Mouse (Mus musculus) thymus, adult 2 months (tissue): ENCODE measurements around the gene Bend3.

Experiments used
- CTCF ChIP-seq: fragments of 200-500 bp; IDR thresholded peaks from 2 replicates; pipeline ENCODE4 v1.5.1; 2012; ENCODE audit warnings: mild to moderate bottlenecking, control low read depth, low read length, moderate library complexity, borderline replicate concordance; ENCODE audit not compliant: control insufficient read depth, poor library complexity, insufficient read depth; ENCODE audit errors: extremely low read depth
- POLR2A ChIP-seq: fragments of 200-500 bp; IDR thresholded peaks from 2 replicates; pipeline ENCODE4 v1.6.1; 2012; ENCODE audit warnings: mild to moderate bottlenecking, low read length, control low read depth, moderate library complexity; ENCODE audit not compliant: control insufficient read depth, poor library complexity, insufficient read depth; ENCODE audit errors: extremely low read depth

DNA sequence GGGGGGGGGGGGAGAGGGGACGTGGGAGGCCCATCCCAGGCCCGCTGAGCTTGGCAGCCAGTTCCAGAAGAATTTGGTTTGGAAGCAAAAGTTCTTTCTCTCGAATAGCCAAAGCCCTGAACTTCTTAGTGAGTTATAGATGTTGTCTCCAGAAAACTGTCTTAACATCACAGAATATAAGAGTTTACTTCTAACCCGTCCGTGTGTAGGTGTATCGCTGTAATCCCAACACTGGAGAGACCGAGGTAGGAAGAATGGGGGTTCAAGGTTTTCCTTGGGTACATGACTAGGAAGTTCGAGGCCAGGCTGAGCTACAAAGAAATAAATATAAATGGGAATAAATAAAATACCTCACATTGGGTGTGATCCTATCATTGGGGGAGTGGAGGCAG lies 62.5 kb downstream of the Bend3 start:
- TF ChIP-seq CTCF: no peak
- TF ChIP-seq POLR2A: no peak
